Mouse (Mus musculus): Measurements from ENCODE around the gene Bpgm.

Bpgm gene

GRCm38 (mm10) chr6:34475974-34476794, at the start of gene Bpgm:
Bpgm (plus strand) TSS chr6:34476207.
- DNase-seq (ENCODE audit: low spot score in 2 of 2) = peak; percentile 100

- no peak for DNase-seq (ENCODE audit: low spot score in 2 of 2)
Measured at GRCm38 (mm10) chr6:34439006-34439405, 37.0 kb upstream of the Bpgm start.

- no peak for DNase-seq (ENCODE audit: low spot score in 2 of 2)
Measured at GRCm38 (mm10) chr6:34441556-34442257, 34.3 kb upstream of the Bpgm start.

- DNase-seq (ENCODE audit: low spot score in 2 of 2) = no peak
Measured at GRCm38 (mm10) chr6:34443791-34444190, 32.2 kb upstream of the Bpgm start.

GRCm38 (mm10) chr6:34447961-34448360, 28.0 kb upstream of the Bpgm start:
- peak; percentile 77 to 86 for DNase-seq (ENCODE audit: low spot score in 2 of 2)

GRCm38 (mm10) chr6:34448696-34449095, 27.3 kb upstream of the Bpgm start:
- DNase-seq (ENCODE audit: low spot score in 2 of 2) = no peak

- no peak for DNase-seq (ENCODE audit: low spot score in 2 of 2)
Measured at GRCm38 (mm10) chr6:34452963-34453770, 22.8 kb upstream of the Bpgm start.

GRCm38 (mm10) chr6:34459456-34459855, 16.6 kb upstream of the Bpgm start:
- no peak for DNase-seq (ENCODE audit: low spot score in 2 of 2)

- DNase-seq (ENCODE audit: low spot score in 2 of 2) = no peak
Measured at GRCm38 (mm10) chr6:34460651-34461050, 15.4 kb upstream of the Bpgm start.

GRCm38 (mm10) chr6:34463582-34463981, 12.4 kb upstream of the Bpgm start:
- no peak for DNase-seq (ENCODE audit: low spot score in 2 of 2)

GRCm38 (mm10) chr6:34471434-34472110, 4.4 kb upstream of the Bpgm start:
- DNase-seq (ENCODE audit: low spot score in 2 of 2) = no peak

- DNase-seq (ENCODE audit: low spot score in 2 of 2) = no peak
Measured at GRCm38 (mm10) chr6:34473346-34473745, 2.7 kb upstream of the Bpgm start.

GRCm38 (mm10) chr6:34474031-34474430, 2.0 kb upstream of the Bpgm start:
- DNase-seq (ENCODE audit: low spot score in 2 of 2) = no peak

- DNase-seq (ENCODE audit: low spot score in 2 of 2) = no peak
Measured at GRCm38 (mm10) chr6:34475391-34475790, 616 bp upstream of the Bpgm start.

GRCm38 (mm10) chr6:34478036-34478435, 2.0 kb downstream of the Bpgm start:
- no peak for DNase-seq (ENCODE audit: low spot score in 2 of 2)

GRCm38 (mm10) chr6:34478677-34479360, 2.8 kb downstream of the Bpgm start:
- DNase-seq (ENCODE audit: low spot score in 2 of 2) = no peak

- no peak for DNase-seq (ENCODE audit: low spot score in 2 of 2)
Measured at GRCm38 (mm10) chr6:34479531-34479930, 3.5 kb downstream of the Bpgm start.

GRCm38 (mm10) chr6:34480749-34481148, 4.7 kb downstream of the Bpgm start:
- DNase-seq (ENCODE audit: low spot score in 2 of 2) = no peak

- DNase-seq (ENCODE audit: low spot score in 2 of 2) = no peak
Measured at GRCm38 (mm10) chr6:34481349-34481748, 5.3 kb downstream of the Bpgm start.

GRCm38 (mm10) chr6:34482842-34483241, 6.8 kb downstream of the Bpgm start:
- no peak for DNase-seq (ENCODE audit: low spot score in 2 of 2)

GRCm38 (mm10) chr6:34483390-34483789, 7.4 kb downstream of the Bpgm start:
- DNase-seq (ENCODE audit: low spot score in 2 of 2) = no peak
